In genomic region chr9:66069583-66069982, GRCm38 (mm10) we compare ENCODE assay signal across 8 mouse cellular contexts. TPM values are rescaled to one million over a fixed set of nuclear protein-coding genes. Genes with fewer than 3 reads are reported as not detected.
A peak's percentile ranks its signal among the peaks of the same experiment; 100 is the strongest.
DNase-seq lines count a peak whose midpoint lies in the region; ATAC-seq and TF ChIP-seq lines count a peak whose summit lies in the region.

Gene Snx22 (minus strand): TSS chr9:66069719.

- DNase-seq in G1E (ENCODE audit: low spot score), result peak; percentile 79
- DNase-seq in cerebellum, adult 18-20 months, result peak; percentile 89 to 93
- peak; percentile 62 for DNase-seq in heart, postnatal 25 days (ENCODE audit: low spot score)
- peak; percentile 53 to 73 for DNase-seq in layer of hippocampus, adult 18-20 months (ENCODE audit: low spot score in 2 of 2)
- peak; percentile 28 to 43 for DNase-seq in thymus, adult 18-20 months

- H3K9me3 ChIP-seq in G1E (replicated peaks), result peaks cover 3% of the 10 kb centered on the region; the same call in 1 of the 2 replicates
- no peaks in the 10 kb centered on the region for H3K9me3 ChIP-seq in forebrain, embryonic 16.5 days (ENCODE audit: control insufficient read depth, low read length)
- H3K9me3 ChIP-seq in lung, embryonic 16.5 days (ENCODE audit: control insufficient read depth, low read length), result no peaks in the 10 kb centered on the region

- no peak within 1 kb of the TSS for H3K27ac ChIP-seq in forebrain, embryonic 16.5 days (ENCODE audit: low read length)
- H3K27ac ChIP-seq in lung, embryonic 16.5 days (ENCODE audit: low read length), result no peak within 1 kb of the TSS
- H3K27ac ChIP-seq in olfactory bulb, adult 2 months (ENCODE audit: insufficient read depth, low read depth, low read length), result no peak within 1 kb of the TSS

- peaks cover 31% of the 10 kb centered on the region for H3K27me3 ChIP-seq in G1E (ENCODE audit: insufficient read depth, low read length)
- H3K27me3 ChIP-seq in forebrain, embryonic 16.5 days (replicated peaks; ENCODE audit: control insufficient read depth, insufficient read depth, low read length), result peaks cover 18% of the 10 kb centered on the region
- peaks cover 4% of the 10 kb centered on the region; the same call in 1 of the 2 replicates for H3K27me3 ChIP-seq in lung, embryonic 16.5 days (ENCODE audit: control insufficient read depth, insufficient read depth, low read depth, low read length)

- peak within 1 kb of the TSS; percentile 98 for H3K4me2 ChIP-seq in forebrain, embryonic 16.5 days (ENCODE audit: low read length)
- H3K4me2 ChIP-seq in lung, embryonic 16.5 days (ENCODE audit: low read depth, low read length), result peak within 1 kb of the TSS; percentile 88

- peaks cover 31% of the 10 kb centered on the region for H3K36me3 ChIP-seq in G1E (replicated peaks)
- H3K36me3 ChIP-seq in forebrain, embryonic 16.5 days (ENCODE audit: control insufficient read depth, insufficient read depth), result peaks cover 18% of the 10 kb centered on the region
- H3K36me3 ChIP-seq in lung, embryonic 16.5 days (ENCODE audit: control insufficient read depth, insufficient read depth, low read length), result peaks cover 20% of the 10 kb centered on the region

- no peak for TF ChIP-seq CTCF in G1E (IDR thresholded peaks at IDR 0.05; ENCODE audit: low read depth, low read length)
- no peak for TF ChIP-seq CTCF in olfactory bulb, adult 2 months (IDR thresholded peaks at IDR 0.05; ENCODE audit: insufficient read depth, low read depth, low read length)

- TF ChIP-seq POLR2A in olfactory bulb, adult 2 months (IDR thresholded peaks at IDR 0.05; ENCODE audit: insufficient read depth, low read depth, low read length), result no peak

- peak; percentile 87 for ATAC-seq in G1E (ENCODE audit: extremely low read depth, insufficient number of reproducible peaks, low FRiP score, poor library complexity, severe bottlenecking)
- peak; percentile 93 for ATAC-seq in forebrain, embryonic 16.5 days
- peak; percentile 96 for ATAC-seq in lung, embryonic 16.5 days (ENCODE audit: low read depth)

- peaks cover 23% of the 10 kb centered on the region for H3K4me1 ChIP-seq in G1E (ENCODE audit: insufficient read depth, low read depth, low read length)
- peaks cover 11% of the 10 kb centered on the region for H3K4me1 ChIP-seq in forebrain, embryonic 16.5 days (replicated peaks; ENCODE audit: control insufficient read depth, insufficient read depth, low read length)
- peaks cover 9% of the 10 kb centered on the region for H3K4me1 ChIP-seq in lung, embryonic 16.5 days (replicated peaks; ENCODE audit: control insufficient read depth, insufficient read depth, low read length)
- peaks cover 12% of the 10 kb centered on the region for H3K4me1 ChIP-seq in olfactory bulb, adult 2 months (ENCODE audit: control insufficient read depth, insufficient read depth, low read length)

- peak within 1 kb of the TSS; percentile 71 for H3K4me3 ChIP-seq in G1E (ENCODE audit: low read depth, low read length)
- peak within 1 kb of the TSS; percentile 59 for H3K4me3 ChIP-seq in forebrain, embryonic 16.5 days (replicated peaks; ENCODE audit: low read length)
- peak within 1 kb of the TSS; percentile 58 for H3K4me3 ChIP-seq in lung, embryonic 16.5 days (ENCODE audit: low read length)
- peak within 1 kb of the TSS; percentile 46 for H3K4me3 ChIP-seq in olfactory bulb, adult 2 months (ENCODE audit: insufficient read depth, low read depth, low read length)

- under 1% methylated on average over 22 of the region's 22 CpGs for WGBS in forebrain, embryonic 16.5 days
- WGBS in lung, embryonic 16.5 days, result under 1% methylated on average over 22 of the region's 22 CpGs
- WGBS in olfactory bulb, adult 2 months, result 3% methylated on average over 22 of the region's 22 CpGs

- intact Hi-C loops in heart, postnatal 25 days (cut with DNase I), result no loop called here

- peak within 1 kb of the TSS; percentile 70 for H3K9ac ChIP-seq in forebrain, embryonic 16.5 days (replicated peaks; ENCODE audit: low read depth, low read length)
- H3K9ac ChIP-seq in lung, embryonic 16.5 days (ENCODE audit: low read length), result peak within 1 kb of the TSS; percentile 60

RNA-seq across cellular contexts. Expression of gene Snx22, which starts in this region (rescaled TPM):
- total RNA-seq in G1E (2014; fragmentation: Nextera tagmentation) (15.0 TPM in 1 of 2 replicates, not detected in the other), G1E (2017) (0.41 and 0.49 TPM in 2 replicates)
- not detected in 2 replicates for polyA plus RNA-seq in G1E (2012)
- polyA plus RNA-seq in forebrain, embryonic 16.5 days (2015; fragmentation: Nextera tagmentation; extraction: Ambion mirVana), result 4.5 and 8.1 TPM in 2 replicates
- under 1 TPM; 0.59 to 0.83 TPM for total RNA-seq in heart, postnatal 25 days (2021)
- 1 to 10 TPM; 5.9 to 6.1 TPM for total RNA-seq in layer of hippocampus, adult 18-20 months (2021)
- polyA plus RNA-seq in lung, embryonic 16.5 days (2015; fragmentation: Nextera tagmentation; extraction: Ambion mirVana), result 8.6 and 11.2 TPM in 2 replicates
- not detected in 2 replicates for polyA plus RNA-seq in olfactory bulb, adult 2 months (2012; ENCODE audit: insufficient read depth, insufficient read length, low replicate concordance, missing spikeins)

Comparison
In these comparisons a context has a peak if more than half of its experiments do, and no peak if none do; other contexts are left out.
1. Peak in DNase-seq in heart, postnatal 25 days; RNA of the gene not detected or under 1 TPM.
2. DNase-seq: peak in every context shown above with its lines; median percentile 91 in cerebellum, adult 18-20 months; 79 in G1E; 63 in layer of hippocampus, adult 18-20 months; 62 in heart, postnatal 25 days; 36 in thymus, adult 18-20 months.